Mouse (Mus musculus): ENCODE measurements around the gene Kdm2b.

The Kdm2b gene

GRCm38 (mm10) chr5:122989551-122990330, at the start of gene Kdm2b:
Gene Kdm2b (minus strand): TSS chr5:122989823.
- DNase-seq (ENCODE audit: low spot score) = no peak

GRCm38 (mm10) chr5:123039120-123039752, 49.6 kb upstream of the Kdm2b start:
- DNase-seq (ENCODE audit: low spot score) = peak; percentile 67

DNA sequence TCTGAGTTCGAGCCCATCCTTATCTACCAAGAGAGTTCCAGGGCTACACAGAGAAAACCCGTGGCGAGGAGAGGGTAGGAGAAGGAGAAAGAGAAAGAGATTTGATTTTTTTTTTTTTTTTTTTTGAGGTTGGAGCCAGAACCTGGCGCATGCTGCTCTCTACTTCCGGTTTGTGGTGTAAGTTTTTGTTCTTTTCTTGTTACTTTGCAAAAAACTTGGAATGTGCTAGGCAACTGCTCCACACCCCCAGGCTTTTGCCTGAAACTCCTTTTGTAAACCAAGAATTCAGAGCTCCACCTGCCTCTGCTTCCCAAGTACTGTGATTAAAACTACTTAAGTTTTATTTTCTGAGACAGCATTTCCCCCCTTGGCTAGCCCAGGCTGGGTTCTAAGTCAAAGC, 48.5 kb upstream of the Kdm2b start:
- DNase-seq (ENCODE audit: low spot score) = no peak

DNA sequence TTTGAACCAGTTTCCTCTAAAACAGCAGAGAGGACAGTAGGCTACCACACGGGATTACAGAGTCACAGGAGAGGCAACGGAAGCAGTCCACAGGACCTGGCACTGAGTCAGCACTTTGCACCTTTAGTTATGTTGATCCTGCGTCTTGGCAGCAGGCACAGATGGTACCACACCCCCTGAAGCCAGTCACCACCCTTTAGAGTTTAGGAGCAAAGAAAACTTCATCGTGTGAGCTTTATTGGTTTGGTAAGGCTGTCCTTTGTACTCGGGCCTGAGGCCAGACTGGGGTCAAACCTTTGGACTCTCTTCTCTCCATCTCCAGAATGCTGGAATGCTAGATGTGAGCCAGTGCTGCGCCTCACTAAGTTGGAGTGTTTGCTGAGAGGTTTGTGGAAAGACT, 45.9 kb upstream of the Kdm2b start:
- no peak for DNase-seq (ENCODE audit: low spot score)

DNA sequence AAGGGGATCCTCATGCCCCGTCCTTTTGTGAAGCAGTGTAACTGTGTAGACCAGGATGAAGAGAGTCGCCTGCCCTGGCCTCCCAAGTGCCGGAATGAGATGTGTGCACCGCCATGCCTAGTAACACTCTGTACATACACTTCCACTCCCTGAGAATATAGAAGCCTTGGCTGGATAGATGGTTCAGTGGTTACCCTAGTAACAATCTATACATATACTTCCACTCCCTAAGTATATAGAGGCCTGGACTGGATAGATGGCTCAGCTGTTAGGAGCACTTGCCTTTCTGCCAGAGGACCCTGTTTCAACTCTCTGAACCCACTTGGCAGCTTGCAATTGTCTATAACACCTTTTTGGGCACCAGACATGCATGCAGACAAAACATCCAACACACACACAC, 45.5 kb upstream of the Kdm2b start:
- no peak for DNase-seq (ENCODE audit: low spot score)

- DNase-seq (ENCODE audit: low spot score) = no peak
Observed at GRCm38 (mm10) chr5:123033646-123034160, 44.1 kb upstream of the Kdm2b start.

DNA sequence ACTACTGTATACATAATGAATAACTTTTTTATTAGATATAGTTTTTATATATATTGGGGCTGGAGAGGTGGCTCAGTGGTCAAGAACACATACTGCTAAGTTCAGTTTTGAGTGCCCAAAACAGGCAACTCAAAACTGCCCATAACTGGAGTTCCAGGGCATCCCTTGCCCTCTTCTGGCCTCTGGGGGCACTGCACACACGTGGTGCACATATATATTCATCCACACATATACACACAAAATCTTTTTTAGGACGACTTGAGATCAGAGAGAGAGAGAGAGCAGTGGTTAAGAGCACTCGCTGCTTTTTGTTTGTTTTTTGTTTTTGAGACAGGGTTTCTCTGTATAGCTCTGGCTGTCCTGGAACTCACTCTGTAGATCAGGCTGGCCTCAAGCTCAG, 41.7 kb upstream of the Kdm2b start:
- DNase-seq (ENCODE audit: low spot score) = no peak

GRCm38 (mm10) chr5:123029729-123030128, 40.1 kb upstream of the Kdm2b start:
- DNase-seq (ENCODE audit: low spot score) = no peak

DNA sequence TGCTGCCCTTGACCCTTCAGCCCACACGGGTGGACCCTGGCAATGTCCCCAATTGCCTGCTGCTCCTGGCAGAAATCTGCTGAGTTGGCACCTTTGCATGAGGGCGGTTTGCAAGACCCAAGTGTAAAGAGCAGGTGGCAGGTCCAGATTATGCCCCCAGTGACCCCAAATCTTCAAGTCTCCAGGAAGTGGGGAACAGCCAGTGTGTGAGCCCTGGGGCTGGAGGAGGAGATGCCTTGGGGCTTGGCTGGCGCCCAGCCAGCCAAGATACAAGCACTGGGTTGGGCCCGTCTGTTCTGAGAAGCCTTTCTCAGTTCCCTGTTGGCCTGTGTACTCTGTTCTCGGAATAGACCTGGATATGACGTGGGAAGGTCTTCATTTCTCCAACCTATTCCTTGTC, 37.8 kb upstream of the Kdm2b start:
- no peak for DNase-seq (ENCODE audit: low spot score)

DNA sequence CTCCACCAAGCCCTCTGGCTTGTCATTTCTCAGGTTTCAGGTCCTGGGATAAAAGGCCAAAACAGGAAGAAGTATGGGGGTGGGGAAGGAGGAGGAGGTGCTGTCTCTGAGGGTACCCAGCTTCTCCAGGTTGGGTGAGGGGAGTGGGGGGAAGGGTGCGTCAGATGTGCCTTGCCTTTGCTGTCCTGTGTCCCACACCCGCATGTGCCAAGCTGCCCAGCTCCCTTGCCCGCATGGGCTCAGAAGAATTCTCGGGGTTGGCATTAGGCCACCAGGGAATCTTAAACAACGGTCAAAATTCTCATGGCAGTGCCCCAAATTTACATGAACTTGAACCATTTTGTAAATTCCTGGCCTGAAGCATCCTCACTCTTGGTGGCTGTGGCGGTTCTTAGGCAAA, 36.8 kb upstream of the Kdm2b start:
- DNase-seq (ENCODE audit: low spot score) = no peak

- DNase-seq (ENCODE audit: low spot score) = no peak
Observed at GRCm38 (mm10) chr5:123024965-123025573, 35.4 kb upstream of the Kdm2b start.

- DNase-seq (ENCODE audit: low spot score) = no peak
Observed at GRCm38 (mm10) chr5:123024312-123024711, 34.7 kb upstream of the Kdm2b start.

DNA sequence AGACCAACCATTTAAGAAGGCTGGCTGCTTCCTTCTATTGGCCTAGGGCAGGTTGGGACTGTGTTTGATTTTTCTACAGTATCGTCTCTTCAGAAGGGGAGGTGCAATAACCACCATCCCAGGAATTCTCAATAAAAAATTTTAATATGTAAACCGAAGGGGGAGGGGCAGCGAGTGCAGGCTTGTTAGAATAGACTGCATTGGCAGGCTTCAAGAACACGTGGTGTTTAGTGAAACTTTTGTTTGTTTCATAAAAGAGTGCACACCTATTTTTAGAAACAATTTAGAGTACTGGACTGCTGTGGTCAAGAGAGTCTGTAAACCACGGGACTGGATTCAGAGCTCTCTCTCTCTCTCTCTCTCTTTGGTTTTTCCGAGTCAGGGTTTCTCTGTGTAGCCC, 33.4 kb upstream of the Kdm2b start:
- no peak for DNase-seq (ENCODE audit: low spot score)

GRCm38 (mm10) chr5:123021438-123021837, 31.8 kb upstream of the Kdm2b start:
- no peak for DNase-seq (ENCODE audit: low spot score)

- DNase-seq (ENCODE audit: low spot score) = no peak
Observed at GRCm38 (mm10) chr5:123020426-123020825, 30.8 kb upstream of the Kdm2b start.

DNA sequence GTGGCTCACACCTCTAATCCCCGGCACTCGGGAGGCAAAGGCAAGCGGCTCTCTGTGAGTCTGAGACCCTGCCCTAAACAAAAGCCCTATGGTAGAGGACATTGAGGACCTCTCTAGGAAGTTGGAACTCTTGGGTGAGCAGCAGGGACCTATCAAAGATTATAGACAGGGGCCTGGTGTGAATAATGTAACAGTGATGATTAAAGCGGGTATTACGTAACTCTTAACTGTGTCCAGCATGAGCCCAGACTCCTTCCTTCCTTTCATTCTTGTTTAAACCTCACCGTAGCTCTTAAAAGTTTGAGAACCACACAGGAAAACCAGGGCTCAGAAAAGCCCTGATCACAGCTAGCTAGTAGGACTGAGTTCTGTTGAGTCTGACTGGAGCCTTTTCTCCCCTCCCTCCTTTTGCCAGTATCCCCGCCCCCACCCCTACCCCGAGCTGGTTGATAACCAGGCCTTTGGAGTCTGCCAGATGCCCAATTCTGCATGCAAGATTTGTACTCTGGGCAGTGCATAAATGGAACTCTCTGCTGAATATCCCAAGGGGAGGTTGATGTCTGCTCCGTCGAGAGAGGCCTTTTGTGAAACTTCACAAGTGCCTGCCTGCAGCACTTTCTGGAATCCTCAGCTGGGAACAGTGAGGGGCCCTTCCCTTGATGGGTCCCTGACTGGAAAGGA, 29.9 kb upstream of the Kdm2b start:
- DNase-seq (ENCODE audit: low spot score) = no peak

DNA sequence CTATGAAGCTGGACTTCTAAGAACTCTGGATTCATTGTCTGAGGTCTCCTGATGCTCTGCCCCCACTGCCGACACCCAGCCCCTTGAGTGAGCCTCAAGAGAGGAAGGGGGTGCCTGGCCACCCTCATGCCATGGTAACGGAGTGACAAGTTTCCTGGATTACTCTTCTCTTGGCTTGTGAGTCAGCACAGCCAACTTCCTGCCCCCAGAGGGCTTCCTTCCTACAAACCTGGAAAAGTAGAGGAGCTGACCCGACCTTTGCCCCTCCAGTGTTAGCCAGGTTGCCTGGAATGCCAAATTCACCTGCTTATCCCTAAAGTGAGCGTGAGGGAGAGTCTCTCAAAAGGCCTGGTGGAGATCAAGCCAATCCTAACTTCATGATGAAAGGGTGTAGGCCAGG, 27.9 kb upstream of the Kdm2b start:
- DNase-seq (ENCODE audit: low spot score) = no peak

- no peak for DNase-seq (ENCODE audit: low spot score)
Observed at GRCm38 (mm10) chr5:123015915-123016314, 26.3 kb upstream of the Kdm2b start.

- DNase-seq (ENCODE audit: low spot score) = peak; percentile 97
Observed at GRCm38 (mm10) chr5:123014753-123015701, 25.4 kb upstream of the Kdm2b start, which contains the start of gene Orai1. Gene Orai1 (plus strand): TSS chr5:123015074.

DNA sequence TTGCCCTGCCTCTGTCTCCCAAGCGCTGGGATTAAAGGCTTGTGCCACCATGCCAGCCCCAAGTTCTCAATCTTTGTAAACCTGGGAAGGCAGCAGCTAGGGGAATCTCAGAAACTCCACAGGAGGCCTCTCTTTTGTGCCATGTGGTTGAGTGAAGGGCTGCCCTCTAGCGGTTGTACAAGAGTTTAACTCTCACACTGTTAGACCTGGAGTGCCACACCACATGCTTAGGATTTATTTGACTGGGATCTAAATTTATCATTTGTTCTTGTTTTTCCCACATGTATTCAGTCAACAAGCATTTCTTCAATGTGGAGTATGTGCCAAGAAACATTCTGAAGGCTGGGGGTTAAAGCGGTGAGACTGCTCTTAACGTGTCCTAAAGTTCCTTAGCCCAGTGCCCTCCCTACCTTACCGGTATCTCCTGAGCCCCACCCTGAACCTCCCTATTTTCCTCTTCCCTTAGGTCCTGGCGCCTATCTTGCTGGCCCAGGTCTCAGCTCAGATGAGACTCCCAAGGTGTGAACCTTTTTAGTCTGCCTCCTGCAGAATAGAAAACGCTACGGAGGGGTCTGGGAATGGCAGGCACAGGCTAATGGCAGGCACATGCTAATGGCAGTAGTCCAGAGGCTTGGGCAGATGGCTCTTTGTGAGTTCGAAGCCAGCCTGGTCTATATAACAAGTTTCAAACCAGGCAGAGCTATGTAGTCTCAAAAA, 24.1 kb upstream of the Kdm2b start:
- DNase-seq (ENCODE audit: low spot score) = no peak

DNA sequence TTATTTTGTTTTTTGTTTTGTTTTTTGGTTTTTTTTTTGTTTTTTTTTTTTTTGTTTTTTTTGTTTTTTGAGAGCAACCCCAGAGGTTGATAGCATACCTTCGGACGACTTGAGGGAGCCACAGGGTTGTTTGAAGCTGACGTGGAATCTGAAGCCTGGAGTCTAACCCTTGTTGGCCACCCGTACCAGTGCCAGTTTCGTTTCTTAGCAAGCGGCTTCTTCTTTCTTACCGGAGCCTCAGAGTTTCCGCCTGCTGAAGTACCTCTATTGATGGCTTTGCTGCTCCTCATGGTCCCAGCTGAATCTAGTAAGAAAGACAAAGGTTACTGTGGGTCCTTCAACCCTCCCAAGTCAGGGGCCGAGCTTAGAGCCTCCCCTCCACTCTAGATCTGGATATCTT, 22.1 kb upstream of the Kdm2b start:
- DNase-seq (ENCODE audit: low spot score) = no peak

All from ovary, postnatal 14 days (tissue).